Comparison of ENCODE assay signal across 8 mouse cellular contexts in genomic region chr19:47918455-47919101, GRCm38 (mm10). TPM values are rescaled to one million over a fixed set of nuclear protein-coding genes. Genes with fewer than 3 reads are reported as not detected.
DNase-seq lines count a peak whose midpoint lies in the region; ATAC-seq and TF ChIP-seq lines count a peak whose summit lies in the region.

No protein-coding gene starts in this region.

- peak overlapping the region; percentile 94 for H3K4me2 ChIP-seq in intestine, postnatal 0 days (replicated peaks; ENCODE audit: low read depth)

- in situ Hi-C loops in ES-E14 (cut with MboI; ENCODE audit: low sequenced_read_pairs in 2 of 2, unreplicated experiment in 2 of 2), result no loop called here

- H3K4me3 ChIP-seq in cerebellum, adult 2 months (replicated peaks; ENCODE audit: insufficient read depth, low read depth, low read length), result peak overlapping the region; percentile 39
- peak overlapping the region; percentile 77 to 86 for H3K4me3 ChIP-seq in ES-E14 (ENCODE audit: insufficient read depth in 1 of 2, low read depth in 1 of 2, low read length in 2 of 2, poor library complexity in 1 of 2, severe bottlenecking in 1 of 2)
- H3K4me3 ChIP-seq in erythroblast, embryonic 14.5 days (replicated peaks), result peak overlapping the region; percentile 94
- H3K4me3 ChIP-seq in intestine, postnatal 0 days (ENCODE audit: low read depth, low read length), result peak overlapping the region; percentile 78
- H3K4me3 ChIP-seq in midbrain, embryonic 10.5 days, result peak overlapping the region; percentile 90

- H3K9me3 ChIP-seq in ES-E14 (ENCODE audit: control insufficient read depth, insufficient read depth, low read depth, low read length), result no peaks in the 10 kb centered on the region
- no peaks in the 10 kb centered on the region for H3K9me3 ChIP-seq in erythroblast, embryonic 14.5 days (ENCODE audit: control insufficient read depth, low read length)
- no peaks in the 10 kb centered on the region for H3K9me3 ChIP-seq in intestine, postnatal 0 days (ENCODE audit: control insufficient read depth)
- no peaks in the 10 kb centered on the region for H3K9me3 ChIP-seq in midbrain, embryonic 10.5 days (replicated peaks)

- no peaks in the 10 kb centered on the region for H3K36me3 ChIP-seq in ES-E14 (ENCODE audit: control insufficient read depth, insufficient read depth, low read length, poor library complexity, severe bottlenecking)
- peaks cover 5% of the 10 kb centered on the region for H3K36me3 ChIP-seq in erythroblast, embryonic 14.5 days (ENCODE audit: control insufficient read depth)
- H3K36me3 ChIP-seq in intestine, postnatal 0 days (ENCODE audit: control insufficient read depth, insufficient read depth), result no peaks in the 10 kb centered on the region
- 0 out of 2 replicates have a peak, but pooled peaks cover 5% of the 10 kb centered on the region for H3K36me3 ChIP-seq in midbrain, embryonic 10.5 days

- H3K9ac ChIP-seq in ES-E14 (ENCODE audit: insufficient read depth, low read depth, low read length, poor library complexity, severe bottlenecking), result peak overlapping the region; percentile 66
- peak overlapping the region; percentile 78 for H3K9ac ChIP-seq in intestine, postnatal 0 days (ENCODE audit: low read depth, low read length)

- no peak for DNase-seq in cerebellum, adult 2 months
- DNase-seq in cerebellum, adult 18-20 months, result no peak
- DNase-seq in ES-E14 (ENCODE audit: low read depth, low spot score), result no peak
- DNase-seq in midbrain, embryonic 10.5 days (ENCODE audit: low spot score), result no peak
- DNase-seq in thymus, postnatal 14 days, result peak; percentile 58
- DNase-seq in frontal cortex, adult 2 months (ENCODE audit: extremely low spot score in 1 of 2, low spot score in 1 of 2), result no peak

- 0 out of 2 replicates have a peak, but pooled peaks have one; percentile 2 for ATAC-seq in intestine, postnatal 0 days

- H3K27ac ChIP-seq in cerebellum, adult 2 months (ENCODE audit: insufficient read depth, low read length), result no peak overlapping the region
- H3K27ac ChIP-seq in ES-E14 (ENCODE audit: insufficient read depth, low read depth, low read length, poor library complexity, severe bottlenecking), result no peak overlapping the region
- peak overlapping the region; percentile 85; the same call in 1 of the 2 replicates for H3K27ac ChIP-seq in intestine, postnatal 0 days (ENCODE audit: low read depth, low read length)
- H3K27ac ChIP-seq in midbrain, embryonic 10.5 days (replicated peaks), result peak overlapping the region; percentile 99

- TF ChIP-seq CTCF in cerebellum, adult 2 months (IDR thresholded peaks at IDR 0.05; ENCODE audit: borderline replicate concordance, insufficient read depth, low read depth, low read length), result no peak
- no peak for TF ChIP-seq CTCF in intestine, postnatal 0 days (IDR thresholded peaks at IDR 0.05; ENCODE audit: low read depth)

- H3K27me3 ChIP-seq in cerebellum, adult 2 months (ENCODE audit: control insufficient read depth, insufficient read depth, low read length), result no peaks in the 10 kb centered on the region
- H3K27me3 ChIP-seq in erythroblast, embryonic 14.5 days (ENCODE audit: control insufficient read depth), result peaks cover 7% of the 10 kb centered on the region; the same call in 1 of the 2 replicates
- H3K27me3 ChIP-seq in intestine, postnatal 0 days (replicated peaks; ENCODE audit: control insufficient read depth, insufficient read depth, low read length), result no peaks in the 10 kb centered on the region
- H3K27me3 ChIP-seq in midbrain, embryonic 10.5 days (ENCODE audit: low read depth, poor library complexity, severe bottlenecking), result no peaks in the 10 kb centered on the region

- no peak for TF ChIP-seq POLR2A in cerebellum, adult 2 months (IDR thresholded peaks at IDR 0.05; ENCODE audit: borderline replicate concordance, insufficient read depth, low read length)

- no peaks in the 10 kb centered on the region for H3K4me1 ChIP-seq in cerebellum, adult 2 months (ENCODE audit: control insufficient read depth, insufficient read depth, low read length)
- no peaks in the 10 kb centered on the region; a peak in 1 of 4 replicates for H3K4me1 ChIP-seq in ES-E14 (ENCODE audit: control insufficient read depth in 2 of 2, insufficient read depth in 2 of 2, low read length in 2 of 2, poor library complexity in 1 of 2)
- peaks cover 43% of the 10 kb centered on the region for H3K4me1 ChIP-seq in erythroblast, embryonic 14.5 days (ENCODE audit: control insufficient read depth)
- H3K4me1 ChIP-seq in intestine, postnatal 0 days (replicated peaks; ENCODE audit: control insufficient read depth, insufficient read depth, low read length), result 0 out of 2 replicates have a peak, but pooled peaks cover 3% of the 10 kb centered on the region
- H3K4me1 ChIP-seq in midbrain, embryonic 10.5 days, result peaks cover 38% of the 10 kb centered on the region

- 2% methylated on average over 29 of the region's 29 CpGs for WGBS in cerebellum, adult 2 months
- WGBS in intestine, postnatal 0 days, result under 1% methylated on average over 29 of the region's 29 CpGs
- WGBS in midbrain, embryonic 10.5 days, result under 1% methylated on average over 29 of the region's 29 CpGs

TF ChIP-seq in ES-E14, 5 proteins besides CTCF, POLR2A, EP300 and RAD21:
- TF ChIP-seq HCFC1 (IDR thresholded peaks at IDR 0.05; ENCODE audit: borderline replicate concordance, insufficient read depth, low read length) (no peak), CHD2 (IDR thresholded peaks at IDR 0.05; ENCODE audit: low read depth, low read length) (no peak), MAFK (IDR thresholded peaks at IDR 0.05; ENCODE audit: insufficient read depth, low read depth, low read length) (no peak), ZC3H11A (IDR thresholded peaks at IDR 0.05; ENCODE audit: borderline replicate concordance, low read depth, low read length) (no peak), ZNF384 (IDR thresholded peaks at IDR 0.05; ENCODE audit: low read depth, low read length) (no peak)

RNA-seq across cellular contexts. Expression of gene Cfap43, which starts 0.5 kb away (rescaled TPM):
- polyA plus RNA-seq in cerebellum, adult 2 months (2012; rRNA removed), result 0.86 and 1.00 TPM in 2 replicates
- 1.5 and 1.7 TPM in 2 replicates for total RNA-seq in ES-E14 (2012; rRNA removed)
- not detected in 2 replicates for polyA plus RNA-seq in erythroblast, embryonic 14.5 days (2012)
- 0.16 and 0.22 TPM in 2 replicates for polyA plus RNA-seq in intestine, postnatal 0 days (2015; fragmentation: Nextera tagmentation; extraction: Ambion mirVana)
- 0.06 and 0.09 TPM in 2 replicates for polyA plus RNA-seq in midbrain, embryonic 10.5 days (2016; fragmentation: Nextera tagmentation; extraction: Ambion mirVana)
- polyA plus RNA-seq in frontal cortex, adult 2 months (2012; rRNA removed), result 0.40 and 0.44 TPM in 2 replicates

RNA-seq across cellular contexts. Expression of gene Itprip, which starts 0.5 kb away (rescaled TPM):
- polyA plus RNA-seq in cerebellum, adult 2 months (2012; rRNA removed), result 0.52 and 0.57 TPM in 2 replicates
- total RNA-seq in ES-E14 (2012; rRNA removed), result 5.7 and 7.2 TPM in 2 replicates
- 0.18 and 0.23 TPM in 2 replicates for polyA plus RNA-seq in erythroblast, embryonic 14.5 days (2012)
- polyA plus RNA-seq in intestine, postnatal 0 days (2015; fragmentation: Nextera tagmentation; extraction: Ambion mirVana), result 2.6 and 2.7 TPM in 2 replicates
- polyA plus RNA-seq in midbrain, embryonic 10.5 days (2016; fragmentation: Nextera tagmentation; extraction: Ambion mirVana), result 21.7 and 22.9 TPM in 2 replicates
- polyA plus RNA-seq in frontal cortex, adult 2 months (2012; rRNA removed), result 0.78 and 0.86 TPM in 2 replicates

RNA-seq across cellular contexts. Expression of gene Cfap58, which starts 18.9 kb away (rescaled TPM):
- polyA plus RNA-seq in cerebellum, adult 2 months (2012; rRNA removed), result 0.07 and 0.10 TPM in 2 replicates
- not detected in 2 replicates for total RNA-seq in ES-E14 (2012; rRNA removed)
- not detected in 2 replicates for polyA plus RNA-seq in erythroblast, embryonic 14.5 days (2012)
- not detected in 2 replicates for polyA plus RNA-seq in intestine, postnatal 0 days (2015; fragmentation: Nextera tagmentation; extraction: Ambion mirVana)
- polyA plus RNA-seq in midbrain, embryonic 10.5 days (2016; fragmentation: Nextera tagmentation; extraction: Ambion mirVana), result 0.07 and 0.19 TPM in 2 replicates
- 0.14 and 0.29 TPM in 2 replicates for polyA plus RNA-seq in frontal cortex, adult 2 months (2012; rRNA removed)

RNA-seq across cellular contexts. Expression of gene Gsto2, which starts 53.2 kb away (rescaled TPM):
- 2.5 and 2.9 TPM in 2 replicates for polyA plus RNA-seq in cerebellum, adult 2 months (2012; rRNA removed)
- 0.21 and 0.71 TPM in 2 replicates for total RNA-seq in ES-E14 (2012; rRNA removed)
- not detected in 2 replicates for polyA plus RNA-seq in erythroblast, embryonic 14.5 days (2012)
- 0.95 and 0.98 TPM in 2 replicates for polyA plus RNA-seq in intestine, postnatal 0 days (2015; fragmentation: Nextera tagmentation; extraction: Ambion mirVana)
- polyA plus RNA-seq in midbrain, embryonic 10.5 days (2016; fragmentation: Nextera tagmentation; extraction: Ambion mirVana), result 1.4 and 1.6 TPM in 2 replicates
- 1.8 and 2.0 TPM in 2 replicates for polyA plus RNA-seq in frontal cortex, adult 2 months (2012; rRNA removed)

Comparison
In these comparisons a context has a peak if more than half of its experiments do, and no peak if none do; other contexts are left out.
1. H3K27ac ChIP-seq: peak in intestine, postnatal 0 days (single experiment) and midbrain, embryonic 10.5 days (single experiment); none in cerebellum, adult 2 months (single experiment) and ES-E14 (single experiment).
2. H3K4me3 ChIP-seq: peak in every context shown above with its lines; median percentile 94 in erythroblast, embryonic 14.5 days; 90 in midbrain, embryonic 10.5 days; 82 in ES-E14; 78 in intestine, postnatal 0 days; 39 in cerebellum, adult 2 months.